Mouse (Mus musculus): ENCODE measurements around the gene Rap1gap2. TPM values are rescaled to one million over a fixed set of nuclear protein-coding genes. Genes with fewer than 3 reads are reported as not detected.

The Rap1gap2 gene
- polyA plus RNA-seq, 1 experiment from 2014 or later: 1.5 TPM

- Histone ChIP-seq H3K4me3 (ENCODE audit: low read length) (no peak overlapping the region), H3K4me1 (replicated peaks; ENCODE audit: control insufficient read depth, insufficient read depth, low read length) (no peaks in the 10 kb centered on the region), H3K4me2 (ENCODE audit: low read depth, low read length) (no peak overlapping the region), H3K36me3 (ENCODE audit: control insufficient read depth, insufficient read depth, low read length) (no peaks in the 10 kb centered on the region), H3K27me3 (ENCODE audit: control insufficient read depth, insufficient read depth, low read depth, low read length) (no peaks in the 10 kb centered on the region), H3K27ac (ENCODE audit: low read length) (no peak overlapping the region), H3K9me3 (ENCODE audit: control insufficient read depth, low read length) (no peaks in the 10 kb centered on the region), H3K9ac (ENCODE audit: low read length) (no peak overlapping the region)
- 84% methylated on average over 1 of the region's 1 CpGs for WGBS
- ATAC-seq (ENCODE audit: low read depth): no peak
These were observed 8.4 kb downstream of the Rap1gap2 start for GRCm38 (mm10) chr11:74602286-74602685.

GRCm38 (mm10) chr11:74597990-74598337, 12.8 kb downstream of the Rap1gap2 start:
- Histone ChIP-seq H3K27me3 (ENCODE audit: control insufficient read depth, insufficient read depth, low read depth, low read length) (no peaks in the 10 kb centered on the region), H3K36me3 (ENCODE audit: control insufficient read depth, insufficient read depth, low read length) (no peaks in the 10 kb centered on the region), H3K4me3 (ENCODE audit: low read length) (no peak overlapping the region), H3K9ac (ENCODE audit: low read length) (no peak overlapping the region), H3K4me2 (ENCODE audit: low read depth, low read length) (no peak overlapping the region), H3K9me3 (ENCODE audit: control insufficient read depth, low read length) (no peaks in the 10 kb centered on the region), H3K4me1 (replicated peaks; ENCODE audit: control insufficient read depth, insufficient read depth, low read length) (no peaks in the 10 kb centered on the region), H3K27ac (ENCODE audit: low read length) (no peak overlapping the region)
- no peak for ATAC-seq (ENCODE audit: low read depth)

GRCm38 (mm10) chr11:74597283-74597989, 13.3 kb downstream of the Rap1gap2 start:
- ATAC-seq (ENCODE audit: low read depth): no peak

GRCm38 (mm10) chr11:74592246-74592645, 18.5 kb downstream of the Rap1gap2 start:
- H3K9ac ChIP-seq (ENCODE audit: low read length): no peak overlapping the region
- 70% methylated on average over 3 of the region's 3 CpGs for WGBS
- peaks cover 6% of the 10 kb centered on the region; the same call in 1 of the 2 replicates for H3K4me1 ChIP-seq (replicated peaks; ENCODE audit: control insufficient read depth, insufficient read depth, low read length)
- no peak overlapping the region for H3K4me2 ChIP-seq (ENCODE audit: low read depth, low read length)
- no peaks in the 10 kb centered on the region for H3K36me3 ChIP-seq (ENCODE audit: control insufficient read depth, insufficient read depth, low read length)
- peak; percentile 49; the same call in 1 of the 2 replicates for ATAC-seq (ENCODE audit: low read depth)
- H3K4me3 ChIP-seq (ENCODE audit: low read length): no peak overlapping the region
- H3K27me3 ChIP-seq (ENCODE audit: control insufficient read depth, insufficient read depth, low read depth, low read length): peaks cover 39% of the 10 kb centered on the region
- H3K9me3 ChIP-seq (ENCODE audit: control insufficient read depth, low read length): no peaks in the 10 kb centered on the region
- H3K27ac ChIP-seq (ENCODE audit: low read length): no peak overlapping the region

More at GRCm38 (mm10) chr11:74597283-74597989, 13.3 kb downstream of the Rap1gap2 start:
- H3K27ac ChIP-seq (ENCODE audit: low read length): no peak overlapping the region
- H3K4me3 ChIP-seq (ENCODE audit: low read length): no peak overlapping the region
- no peaks in the 10 kb centered on the region for H3K9me3 ChIP-seq (ENCODE audit: control insufficient read depth, low read length)
- H3K4me2 ChIP-seq (ENCODE audit: low read depth, low read length): no peak overlapping the region
- H3K4me1 ChIP-seq (replicated peaks; ENCODE audit: control insufficient read depth, insufficient read depth, low read length): no peaks in the 10 kb centered on the region
- H3K36me3 ChIP-seq (ENCODE audit: control insufficient read depth, insufficient read depth, low read length): no peaks in the 10 kb centered on the region
- 52% methylated on average over 4 of the region's 4 CpGs for WGBS
- H3K27me3 ChIP-seq (ENCODE audit: control insufficient read depth, insufficient read depth, low read depth, low read length): no peaks in the 10 kb centered on the region
- no peak overlapping the region for H3K9ac ChIP-seq (ENCODE audit: low read length)

- Histone ChIP-seq H3K4me3 (ENCODE audit: low read length) (no peak overlapping the region), H3K27ac (ENCODE audit: low read length) (no peak overlapping the region)
These were observed 20.0 kb downstream of the Rap1gap2 start for GRCm38 (mm10) chr11:74590691-74591090.

GRCm38 (mm10) chr11:74590239-74590596, 20.5 kb downstream of the Rap1gap2 start:
- peak overlapping the region; percentile 56 for H3K4me2 ChIP-seq (ENCODE audit: low read depth, low read length)
- no peak overlapping the region for H3K27ac ChIP-seq (ENCODE audit: low read length)
- ATAC-seq (ENCODE audit: low read depth): no peak
- H3K4me3 ChIP-seq (ENCODE audit: low read length): peak overlapping the region; percentile 34
- no peaks in the 10 kb centered on the region for H3K36me3 ChIP-seq (ENCODE audit: control insufficient read depth, insufficient read depth, low read length)
- H3K4me1 ChIP-seq (replicated peaks; ENCODE audit: control insufficient read depth, insufficient read depth, low read length): peaks cover 6% of the 10 kb centered on the region; the same call in 1 of the 2 replicates
- no peak overlapping the region for H3K9ac ChIP-seq (ENCODE audit: low read length)
- 1% methylated on average over 23 of the region's 25 CpGs for WGBS
- H3K27me3 ChIP-seq (ENCODE audit: control insufficient read depth, insufficient read depth, low read depth, low read length): peaks cover 39% of the 10 kb centered on the region
- no peaks in the 10 kb centered on the region for H3K9me3 ChIP-seq (ENCODE audit: control insufficient read depth, low read length)

More at GRCm38 (mm10) chr11:74590691-74591090, 20.0 kb downstream of the Rap1gap2 start:
- WGBS: 32% methylated on average over 13 of the region's 13 CpGs
- Histone ChIP-seq H3K36me3 (ENCODE audit: control insufficient read depth, insufficient read depth, low read length) (no peaks in the 10 kb centered on the region), H3K4me1 (replicated peaks; ENCODE audit: control insufficient read depth, insufficient read depth, low read length) (peaks cover 6% of the 10 kb centered on the region; the same call in 1 of the 2 replicates), H3K9me3 (ENCODE audit: control insufficient read depth, low read length) (no peaks in the 10 kb centered on the region), H3K9ac (ENCODE audit: low read length) (no peak overlapping the region), H3K4me2 (ENCODE audit: low read depth, low read length) (no peak overlapping the region), H3K27me3 (ENCODE audit: control insufficient read depth, insufficient read depth, low read depth, low read length) (peaks cover 39% of the 10 kb centered on the region)
- no peak for ATAC-seq (ENCODE audit: low read depth)

- no peaks in the 10 kb centered on the region for H3K36me3 ChIP-seq (ENCODE audit: control insufficient read depth, insufficient read depth, low read length)
- peak overlapping the region; percentile 34 for H3K4me3 ChIP-seq (ENCODE audit: low read length)
- ATAC-seq (ENCODE audit: low read depth): no peak
- WGBS: 3% methylated on average over 63 of the region's 66 CpGs
- no peak overlapping the region for H3K27ac ChIP-seq (ENCODE audit: low read length)
- peaks cover 6% of the 10 kb centered on the region; the same call in 1 of the 2 replicates for H3K4me1 ChIP-seq (replicated peaks; ENCODE audit: control insufficient read depth, insufficient read depth, low read length)
- H3K4me2 ChIP-seq (ENCODE audit: low read depth, low read length): peak overlapping the region; percentile 56
- H3K9me3 ChIP-seq (ENCODE audit: control insufficient read depth, low read length): no peaks in the 10 kb centered on the region
- H3K9ac ChIP-seq (ENCODE audit: low read length): no peak overlapping the region
- H3K27me3 ChIP-seq (ENCODE audit: control insufficient read depth, insufficient read depth, low read depth, low read length): peaks cover 39% of the 10 kb centered on the region
These were observed 21.1 kb downstream of the Rap1gap2 start for GRCm38 (mm10) chr11:74589401-74590238.

- peaks cover 39% of the 10 kb centered on the region for H3K27me3 ChIP-seq (ENCODE audit: control insufficient read depth, insufficient read depth, low read depth, low read length)
- no peak for ATAC-seq (ENCODE audit: low read depth)
- H3K27ac ChIP-seq (ENCODE audit: low read length): no peak overlapping the region
- no peaks in the 10 kb centered on the region for H3K36me3 ChIP-seq (ENCODE audit: control insufficient read depth, insufficient read depth, low read length)
- no peak overlapping the region for H3K4me3 ChIP-seq (ENCODE audit: low read length)
- H3K9ac ChIP-seq (ENCODE audit: low read length): no peak overlapping the region
- H3K4me2 ChIP-seq (ENCODE audit: low read depth, low read length): no peak overlapping the region
- no peaks in the 10 kb centered on the region for H3K9me3 ChIP-seq (ENCODE audit: control insufficient read depth, low read length)
- WGBS: 62% methylated on average over 5 of the region's 5 CpGs
- H3K4me1 ChIP-seq (replicated peaks; ENCODE audit: control insufficient read depth, insufficient read depth, low read length): peaks cover 6% of the 10 kb centered on the region; the same call in 1 of the 2 replicates
These were observed 24.3 kb downstream of the Rap1gap2 start for GRCm38 (mm10) chr11:74586401-74586800.

GRCm38 (mm10) chr11:74584946-74585723, 25.6 kb downstream of the Rap1gap2 start:
- Histone ChIP-seq H3K9ac (ENCODE audit: low read length) (no peak overlapping the region), H3K9me3 (ENCODE audit: control insufficient read depth, low read length) (no peaks in the 10 kb centered on the region), H3K27me3 (ENCODE audit: control insufficient read depth, insufficient read depth, low read depth, low read length) (peaks cover 26% of the 10 kb centered on the region), H3K36me3 (ENCODE audit: control insufficient read depth, insufficient read depth, low read length) (no peaks in the 10 kb centered on the region), H3K4me3 (ENCODE audit: low read length) (no peak overlapping the region), H3K4me1 (replicated peaks; ENCODE audit: control insufficient read depth, insufficient read depth, low read length) (peaks cover 4% of the 10 kb centered on the region; the same call in 1 of the 2 replicates), H3K27ac (ENCODE audit: low read length) (no peak overlapping the region), H3K4me2 (ENCODE audit: low read depth, low read length) (no peak overlapping the region)
- WGBS: 56% methylated on average over 10 of the region's 10 CpGs
- no peak for ATAC-seq (ENCODE audit: low read depth)
